Mouse (Mus musculus) ES-Bruce4 (cell line): ENCODE measurements around the gene Rnf185. TPM values are rescaled to one million over a fixed set of nuclear protein-coding genes. Genes with fewer than 3 reads are reported as not detected.
A peak's percentile ranks its signal among the peaks of the same experiment; 100 is the strongest.

Experiments used
- H3K27ac ChIP-seq: 2 replicates; pipeline ENCODE4 v1.5.1; 2012; ENCODE audit warnings: low read length, inconsistent platforms; ENCODE audit not compliant: insufficient read depth
- H3K27me3 ChIP-seq: 2 replicates; pipeline ENCODE4 v1.6.1; 2012; ENCODE audit warnings: mild to moderate bottlenecking, low read length, inconsistent platforms; ENCODE audit not compliant: control insufficient read depth, poor library complexity, insufficient read depth, severe bottlenecking
- H3K36me3 ChIP-seq: 2 replicates; pipeline ENCODE4 v1.6.1; 2012; ENCODE audit warnings: inconsistent platforms, mild to moderate bottlenecking, low read length, moderate library complexity; ENCODE audit not compliant: control insufficient read depth, poor library complexity, insufficient read depth, severe bottlenecking
- H3K4me1 ChIP-seq: one replicate; pipeline ENCODE4 v1.8.1; 2011; ENCODE audit warnings: low read length; ENCODE audit not compliant: control insufficient read depth, insufficient read depth
- H3K4me3 ChIP-seq: 2 replicates; pipeline ENCODE4 v1.5.1; 2011; ENCODE audit warnings: low read depth, mild to moderate bottlenecking, low read length
- H3K9ac ChIP-seq: 2 replicates; pipeline ENCODE4 v1.6.1; 2012; ENCODE audit warnings: low read depth, mild to moderate bottlenecking, inconsistent platforms; ENCODE audit not compliant: poor library complexity, severe bottlenecking
- H3K9me3 ChIP-seq: replicated peaks from 2 replicates; pipeline ENCODE4 v1.6.1; 2012; ENCODE audit warnings: mild to moderate bottlenecking, low read length, inconsistent platforms; ENCODE audit not compliant: control insufficient read depth, poor library complexity, insufficient read depth, severe bottlenecking
- CTCF ChIP-seq: IDR thresholded peaks from one replicate; pipeline ENCODE4 v1.8.1; 2011; ENCODE audit warnings: low read depth, low read length
- EP300 ChIP-seq: IDR thresholded peaks from 2 replicates; pipeline ENCODE4 v1.6.1; 2011; ENCODE audit warnings: low read depth, low read length; ENCODE audit not compliant: insufficient read depth
- POLR2A ChIP-seq: IDR thresholded peaks from one replicate; pipeline ENCODE4 v1.8.1; 2011; ENCODE audit warnings: low read length; ENCODE audit not compliant: insufficient read depth
- polyA plus RNA-seq: library from polyadenylated mRNA; stranded (reverse); fragments of >200 nt; gene quantifications from 2 replicates; pipeline ENCODE4 v1.2.4, GENCODE M21; 2011; ENCODE audit warnings: low read depth; ENCODE audit not compliant: missing spikeins, insufficient read depth, insufficient read length

Gene Rnf185
- polyA plus RNA-seq, 1 experiment: 21.4 TPM

GRCm38 (mm10) chr11:3489036-3489435 is 36.9 kb upstream of the Rnf185 start:
- Histone ChIP-seq H3K4me3 (no peak overlapping the region), H3K36me3 (no peaks in the 10 kb centered on the region), H3K9me3 (no peaks in the 10 kb centered on the region), H3K4me1 (no peaks in the 10 kb centered on the region), H3K9ac (no peak overlapping the region), H3K27ac (no peak overlapping the region), H3K27me3 (no peaks in the 10 kb centered on the region)
- TF ChIP-seq POLR2A (no peak), CTCF (no peak), EP300 (no peak)

- no peak within 1 kb of the TSS for H3K4me3 ChIP-seq
- no peak within 1 kb of the TSS for H3K27ac ChIP-seq
- no peak within 1 kb of the TSS for H3K9ac ChIP-seq
- no peaks in the 10 kb centered on the region for H3K4me1 ChIP-seq
- TF ChIP-seq POLR2A: no peak
- no peak for TF ChIP-seq CTCF
- TF ChIP-seq EP300: no peak
- H3K27me3 ChIP-seq: no peaks in the 10 kb centered on the region
- H3K36me3 ChIP-seq: no peaks in the 10 kb centered on the region
- no peaks in the 10 kb centered on the region for H3K9me3 ChIP-seq
Observed at GRCm38 (mm10) chr11:3487952-3488570, 35.9 kb upstream of the Rnf185 start, which contains the start of gene Pla2g3. Pla2g3 (plus strand) TSS chr11:3488284.

- Histone ChIP-seq H3K4me1 (no peaks in the 10 kb centered on the region), H3K36me3 (no peaks in the 10 kb centered on the region), H3K27me3 (no peaks in the 10 kb centered on the region), H3K27ac (no peak overlapping the region), H3K4me3 (no peak overlapping the region), H3K9ac (no peak overlapping the region), H3K9me3 (no peaks in the 10 kb centered on the region)
- TF ChIP-seq CTCF: no peak
- TF ChIP-seq POLR2A: no peak
- TF ChIP-seq EP300: no peak
Observed at GRCm38 (mm10) chr11:3486349-3486748, 34.2 kb upstream of the Rnf185 start.

- no peaks in the 10 kb centered on the region for H3K9me3 ChIP-seq
- no peak overlapping the region for H3K9ac ChIP-seq
- no peaks in the 10 kb centered on the region for H3K27me3 ChIP-seq
- H3K4me1 ChIP-seq: no peaks in the 10 kb centered on the region
- H3K27ac ChIP-seq: no peak overlapping the region
- no peak overlapping the region for H3K4me3 ChIP-seq
- no peak for TF ChIP-seq EP300
- no peak for TF ChIP-seq POLR2A
- TF ChIP-seq CTCF: no peak
- no peaks in the 10 kb centered on the region for H3K36me3 ChIP-seq
Observed at GRCm38 (mm10) chr11:3483980-3484642, 31.9 kb upstream of the Rnf185 start.

- Histone ChIP-seq H3K4me3 (no peak overlapping the region), H3K9me3 (no peaks in the 10 kb centered on the region), H3K27me3 (no peaks in the 10 kb centered on the region), H3K27ac (no peak overlapping the region), H3K36me3 (no peaks in the 10 kb centered on the region), H3K4me1 (peaks cover 3% of the 10 kb centered on the region), H3K9ac (no peak overlapping the region)
- TF ChIP-seq EP300: no peak
- TF ChIP-seq CTCF: no peak
- no peak for TF ChIP-seq POLR2A
Observed at GRCm38 (mm10) chr11:3475489-3475888, 23.3 kb upstream of the Rnf185 start.

GRCm38 (mm10) chr11:3474480-3475115 is 22.4 kb upstream of the Rnf185 start:
- H3K4me3 ChIP-seq: no peak overlapping the region
- H3K27ac ChIP-seq: no peak overlapping the region
- peaks cover 3% of the 10 kb centered on the region for H3K4me1 ChIP-seq
- H3K27me3 ChIP-seq: no peaks in the 10 kb centered on the region
- H3K9ac ChIP-seq: no peak overlapping the region
- no peaks in the 10 kb centered on the region for H3K9me3 ChIP-seq
- no peaks in the 10 kb centered on the region for H3K36me3 ChIP-seq
- TF ChIP-seq POLR2A (no peak), CTCF (peak; percentile 78)
